Mouse (Mus musculus) hematopoietic stem cell, adult 5-6 weeks (primary cell): ENCODE data around the gene Gm49416. TPM values are rescaled to one million over a fixed set of nuclear protein-coding genes. Genes with fewer than 3 reads are reported as not detected.
A peak's percentile ranks its signal among the peaks of the same experiment; 100 is the strongest.

Experiments used
- ATAC-seq, 2 experiments: fragments of 125-278 bp in 1 of 2; replicated peaks in 1 of 2; 2 replicates each; pipeline ENCODE4 v1.8.0; 2016 to 2017; ENCODE audit warnings: inconsistent platforms in 2 of 2, mild to moderate bottlenecking in 2 of 2, moderate number of reproducible peaks in 2 of 2, low read depth in 1 of 2, moderate TSS enrichment in 1 of 2; ENCODE audit not compliant: low FRiP score in 2 of 2, poor library complexity in 2 of 2, severe bottlenecking in 2 of 2, insufficient read depth in 1 of 2, low TSS enrichment in 1 of 2
- total RNA-seq: library from RNA; stranded (forward); fragments of 172-1452, 232-1000 nt; gene quantifications from 2 replicates; pipeline ENCODE4 v1.2.3, GENCODE M21; 2017

Gm49416 gene
- total RNA-seq, 1 experiment from 2014 or later = not detected

DNA sequence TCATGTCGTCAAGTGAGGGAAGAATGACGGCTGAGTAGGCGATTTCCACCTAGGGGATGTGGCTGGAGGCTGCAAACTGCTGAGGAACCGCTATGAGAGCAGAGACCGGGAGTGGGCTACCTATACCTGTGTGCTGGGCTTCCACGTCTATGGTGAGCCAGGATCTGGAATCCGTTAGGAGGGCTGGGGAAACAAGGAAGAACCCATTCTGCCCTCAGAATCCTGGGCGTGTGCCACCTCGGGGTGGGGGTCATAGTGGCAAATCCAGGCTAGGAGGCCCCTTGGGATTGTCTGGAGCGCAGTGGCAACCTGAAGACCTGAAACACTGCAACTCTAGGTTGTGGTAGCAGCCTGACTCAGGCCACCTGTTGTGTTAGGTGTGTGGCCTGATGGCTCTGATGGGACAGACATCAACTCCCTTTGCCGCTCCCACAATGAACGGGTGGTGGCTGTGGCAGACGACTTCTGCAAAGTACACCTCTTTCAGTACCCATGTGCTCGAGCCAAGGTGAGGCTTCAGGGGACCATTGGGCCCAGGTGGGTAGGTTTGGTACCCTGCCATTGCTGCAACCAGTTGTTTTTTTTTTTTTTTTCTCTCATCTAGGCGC, 51.9 kb downstream of the Gm49416 start:
- no peak for ATAC-seq

DNA sequence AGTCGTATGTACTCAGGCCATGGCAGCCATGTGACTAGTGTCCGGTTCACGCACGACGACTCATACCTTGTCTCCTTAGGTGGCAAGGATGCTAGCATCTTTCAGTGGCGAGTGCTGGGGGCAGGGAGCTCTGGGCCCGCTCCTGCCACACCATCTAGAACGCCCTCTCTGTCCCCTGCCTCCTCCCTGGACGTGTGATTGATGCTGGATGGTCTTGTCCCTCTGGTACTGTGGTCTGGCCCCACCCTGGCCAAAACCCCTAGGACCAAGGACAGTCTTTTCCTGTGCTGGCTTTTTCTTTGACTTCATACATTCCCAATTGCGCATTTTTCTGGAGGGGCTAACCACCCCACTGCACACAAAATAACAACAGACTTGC, 52.4 kb downstream of the Gm49416 start:
- no peak for ATAC-seq

DNA sequence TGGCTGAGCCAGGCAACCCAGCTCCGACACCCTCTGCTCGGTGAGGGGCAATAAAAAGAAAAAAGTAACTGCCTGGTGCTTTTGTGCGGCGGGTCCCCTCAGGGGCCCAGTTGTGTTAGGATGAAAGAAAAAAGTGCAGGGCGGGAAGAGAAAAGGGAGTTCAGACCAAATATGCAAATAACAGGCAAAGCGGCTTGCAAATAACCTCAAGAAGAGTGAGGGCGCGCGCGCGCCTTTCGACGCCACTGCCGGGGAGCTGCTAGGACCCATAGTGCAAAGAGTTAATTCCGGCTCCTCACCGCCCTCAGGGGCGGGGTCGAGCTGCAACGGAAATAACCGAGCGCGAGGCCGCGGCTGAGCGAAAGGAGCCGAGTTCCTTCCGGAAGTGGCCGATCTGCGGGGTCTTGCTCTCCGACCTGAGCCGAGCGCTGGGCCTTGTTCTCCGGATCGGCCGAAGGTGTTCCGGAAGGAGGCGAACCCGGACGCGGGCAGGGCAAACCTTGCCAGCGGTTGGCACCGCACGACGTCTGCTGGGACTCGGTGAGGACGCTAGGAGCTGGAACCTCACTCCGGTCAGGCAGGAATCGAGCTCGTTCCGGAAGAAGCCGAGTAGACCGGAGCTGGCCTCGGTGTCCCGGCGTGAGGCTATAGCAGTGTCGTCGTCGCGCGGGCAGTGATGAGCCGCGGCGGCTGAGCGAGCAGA, 52.9 kb downstream of the Gm49416 start, which contains the start of gene Mta2:
Gene Mta2 (plus strand): TSS at position 361 of the 703 bp plus-strand sequence.
- ATAC-seq = peak; percentile 84 to 87

DNA sequence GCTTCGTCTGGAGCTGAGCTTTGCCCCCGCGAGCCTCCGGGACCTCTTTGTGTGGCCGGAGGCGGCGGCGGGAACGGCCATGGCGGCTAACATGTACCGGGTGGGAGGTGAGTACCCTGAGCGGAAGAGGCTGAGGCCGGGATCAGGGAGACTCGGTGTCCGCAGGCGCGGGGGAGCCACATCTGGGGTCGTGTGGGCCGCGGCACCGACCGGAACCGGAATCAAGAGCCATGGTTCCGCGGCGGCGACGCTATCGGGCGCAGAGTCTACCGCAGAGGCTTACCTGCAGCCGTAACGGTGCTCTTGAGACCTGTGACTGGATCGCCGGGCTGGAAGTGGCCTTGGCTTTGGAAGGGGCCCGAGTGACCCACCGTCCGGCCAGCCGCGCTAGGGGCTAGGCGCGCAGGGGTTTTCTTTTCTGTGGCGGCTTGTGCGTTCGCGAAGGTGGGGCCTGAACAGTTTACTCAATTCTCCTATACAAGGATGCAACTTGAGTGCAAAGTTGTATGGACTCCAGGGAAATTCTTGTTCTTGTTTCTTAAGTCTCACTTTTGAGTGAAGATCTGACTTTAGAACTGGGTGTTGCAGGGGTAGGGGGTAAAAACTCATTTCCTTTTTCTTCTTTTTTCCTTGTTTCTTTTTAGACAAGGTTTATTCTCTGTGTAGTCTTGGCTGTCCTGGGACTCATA, 53.7 kb downstream of the Gm49416 start:
- peak in 1 of 2 experiments; percentile 41; a peak in 2 of 4 replicates for ATAC-seq

DNA sequence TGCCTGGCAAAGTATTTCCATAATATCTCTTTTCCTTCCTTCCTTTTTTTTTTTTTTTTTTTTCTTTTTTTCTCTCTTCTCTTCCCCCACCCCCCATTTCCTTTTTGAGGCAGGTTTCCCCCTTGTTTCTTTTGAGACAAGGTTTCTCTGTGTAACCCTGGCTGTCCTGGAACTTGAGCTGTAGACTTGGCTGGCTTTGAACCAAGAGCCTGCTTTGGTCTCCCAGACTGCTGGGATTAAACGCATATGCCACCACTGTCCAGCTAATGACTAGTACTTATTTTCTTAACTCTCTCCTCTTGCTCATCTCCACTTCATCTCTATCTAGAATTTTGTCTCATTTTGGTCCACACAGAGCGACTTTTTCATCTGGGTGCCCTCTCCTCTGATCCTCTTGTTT, 54.3 kb downstream of the Gm49416 start:
- ATAC-seq = no peak

DNA sequence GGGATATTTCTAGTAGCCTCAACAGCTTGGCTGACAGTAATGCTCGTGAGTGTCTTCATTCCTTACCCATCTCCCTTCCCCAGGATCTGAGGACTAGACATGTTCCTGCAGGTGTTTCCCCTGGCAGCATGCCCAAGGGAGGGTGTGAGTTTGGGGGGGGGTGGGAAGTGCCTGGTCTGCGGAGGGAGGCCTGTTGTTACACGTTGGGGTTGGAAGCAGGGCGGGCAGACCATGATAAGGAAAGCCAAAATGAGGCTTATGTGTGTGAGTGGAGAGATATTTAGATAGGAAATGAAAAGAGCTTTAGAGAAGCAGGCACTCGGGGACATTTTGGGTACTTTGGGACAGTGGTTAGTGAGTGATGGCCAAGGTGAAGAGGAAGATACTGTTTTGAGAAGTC, 55.3 kb downstream of the Gm49416 start:
- no peak for ATAC-seq

DNA sequence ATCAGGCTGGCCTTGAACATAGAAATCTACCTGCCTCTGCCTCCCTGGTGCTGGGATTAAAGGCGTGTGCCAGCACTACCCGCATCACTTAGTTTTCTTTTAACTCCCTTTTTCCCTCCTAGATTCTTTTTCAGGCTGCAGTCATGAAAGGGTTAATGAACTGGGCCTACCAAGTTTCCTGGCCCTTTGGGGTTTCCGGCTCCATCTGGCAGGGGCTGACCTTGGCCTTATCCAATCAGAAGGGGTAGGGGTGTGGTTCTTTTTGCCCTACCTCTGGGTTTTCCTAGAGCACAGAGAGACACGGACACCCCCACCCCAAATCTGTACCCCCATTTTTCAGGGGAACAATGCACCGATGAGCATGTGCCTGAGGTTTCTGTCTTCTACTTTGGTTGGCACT, 56.0 kb downstream of the Gm49416 start:
- no peak for ATAC-seq

Other genes starting within 250 kb of the Gm49416 start
- not detected in 2 replicates for gene Chrm1, start 225.1 kb upstream of the Gm49416 start, total RNA-seq
- 88.1 and 113 TPM in 2 replicates for gene Slc3a2, start 165.6 kb upstream of the Gm49416 start, total RNA-seq
- gene Wdr74, start 153.1 kb upstream of the Gm49416 start, total RNA-seq = 58.5 and 90.9 TPM in 2 replicates
- gene 1700092M07Rik, start 148.2 kb upstream of the Gm49416 start, total RNA-seq = not detected in 2 replicates
- 90.9 and 120 TPM in 2 replicates for gene Stx5a, start 147.5 kb upstream of the Gm49416 start, total RNA-seq
- 87.8 and 104 TPM in 2 replicates for gene Nxf1, start 131.9 kb upstream of the Gm49416 start, total RNA-seq
- 22.0 and 51.0 TPM in 2 replicates for gene Tmem223, start 117.9 kb upstream of the Gm49416 start, total RNA-seq
- gene Tmem179b, start 114.5 kb upstream of the Gm49416 start, total RNA-seq = 35.0 and 65.5 TPM in 2 replicates
- gene Taf6l, start 102.5 kb upstream of the Gm49416 start, total RNA-seq = 12.3 and 15.6 TPM in 2 replicates
- gene Polr2g, start 90.3 kb upstream of the Gm49416 start, total RNA-seq = 58.9 and 69.7 TPM in 2 replicates
- gene Zbtb3, start 86.4 kb upstream of the Gm49416 start, total RNA-seq = 1.1 and 3.7 TPM in 2 replicates
- 61.0 and 83.7 TPM in 2 replicates for gene Ttc9c, start 69.6 kb upstream of the Gm49416 start, total RNA-seq
- 67.9 and 104 TPM in 2 replicates for gene Hnrnpul2, start 68.9 kb upstream of the Gm49416 start, total RNA-seq
- gene AC129217.1, start 59.2 kb upstream of the Gm49416 start, total RNA-seq = not detected in 2 replicates
- gene Bscl2, start 51.5 kb upstream of the Gm49416 start, total RNA-seq = 49.6 and 52.7 TPM in 2 replicates
- gene Gng3, start 49.7 kb upstream of the Gm49416 start, total RNA-seq = 0.38 TPM in 1 of 2 replicates, not detected in the other
- gene Lrrn4cl, start 38.2 kb upstream of the Gm49416 start, total RNA-seq = not detected in 2 replicates
- gene Ubxn1, start 17.4 kb upstream of the Gm49416 start, total RNA-seq = 174 and 180 TPM in 2 replicates
- 117 and 118 TPM in 2 replicates for gene Uqcc3, start 8.0 kb upstream of the Gm49416 start, total RNA-seq
- 5.8 and 26.3 TPM in 2 replicates for gene Lbhd1, start 5.2 kb upstream of the Gm49416 start, total RNA-seq
- gene Gm49403, start 5.0 kb upstream of the Gm49416 start, total RNA-seq = not detected in 2 replicates
- 43.8 and 69.3 TPM in 2 replicates for gene 1810009A15Rik, start 73 bp upstream of the Gm49416 start, total RNA-seq
- gene Ints5, start 4.1 kb downstream of the Gm49416 start, total RNA-seq = 10.9 and 13.2 TPM in 2 replicates
- 70.1 and 70.6 TPM in 2 replicates for gene Ganab, start 9.1 kb downstream of the Gm49416 start, total RNA-seq
- 17.2 and 26.8 TPM in 2 replicates for gene B3gat3, start 31.4 kb downstream of the Gm49416 start, total RNA-seq
- 2.1 and 3.1 TPM in 2 replicates for gene Rom1, start 40.4 kb downstream of the Gm49416 start, total RNA-seq
- gene Eml3, start 40.6 kb downstream of the Gm49416 start, total RNA-seq = 25.4 and 27.2 TPM in 2 replicates
- 148 and 167 TPM in 2 replicates for gene Mta2, start 52.9 kb downstream of the Gm49416 start, total RNA-seq
- gene Tut1, start 64.9 kb downstream of the Gm49416 start, total RNA-seq = 23.2 and 25.3 TPM in 2 replicates
- 700 and 731 TPM in 2 replicates for gene Eef1g, start 78.1 kb downstream of the Gm49416 start, total RNA-seq
- 28.0 and 41.8 TPM in 2 replicates for gene Ahnak, start 100.4 kb downstream of the Gm49416 start, total RNA-seq
- gene Scgb1a1, start 199.0 kb downstream of the Gm49416 start, total RNA-seq = not detected in 2 replicates
- gene Asrgl1, start 246.7 kb downstream of the Gm49416 start, total RNA-seq = 35.4 TPM in 2 replicates